Mouse (Mus musculus): ENCODE measurements around the gene Patl2.

DNA sequence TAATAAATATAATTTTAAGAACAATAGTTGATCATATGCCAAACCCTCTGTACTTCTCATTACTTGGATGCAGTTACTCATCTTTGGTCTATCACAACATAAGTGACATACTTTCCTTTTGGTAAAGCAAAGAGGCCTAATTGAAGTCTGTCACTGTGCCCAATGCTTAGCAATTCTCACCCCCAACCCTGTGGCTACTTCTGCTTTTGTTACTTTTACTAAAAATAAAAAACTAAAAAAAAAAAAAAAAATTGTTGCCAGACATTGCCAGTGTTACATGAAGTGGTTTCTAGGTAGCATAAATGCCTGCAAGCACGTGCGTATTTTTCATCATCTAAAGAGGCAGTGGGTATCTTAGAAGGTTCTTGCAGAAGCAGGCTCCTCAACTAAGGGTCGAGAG lies 33.1 kb downstream of the Patl2 start:
- TF ChIP-seq CTCF (IDR thresholded peaks at IDR 0.05; ENCODE audit: control insufficient read depth, insufficient read depth, insufficient replicate concordance, low read depth, low read length), result no peak
- TF ChIP-seq POLR2A (IDR thresholded peaks at IDR 0.05; ENCODE audit: control insufficient read depth, low read depth, low read length), result no peak

All from testis, adult 2 months (tissue).